Mouse (Mus musculus): ENCODE measurements around the gene Aaas. TPM values are rescaled to one million over a fixed set of nuclear protein-coding genes. Genes with fewer than 3 reads are reported as not detected.
"Not testable (repeated sequence)": the region's sequence is repeated elsewhere in the genome, so short reads cannot be mapped to it uniquely, and the experiment has no call there.

Gene Aaas
- total RNA-seq, 1 experiment from 2014 or later = 22.5 TPM

GRCm38 (mm10) chr15:102356501-102357325 lies 6.1 kb upstream of the Aaas start:
- no peak for DNase-seq

DNA sequence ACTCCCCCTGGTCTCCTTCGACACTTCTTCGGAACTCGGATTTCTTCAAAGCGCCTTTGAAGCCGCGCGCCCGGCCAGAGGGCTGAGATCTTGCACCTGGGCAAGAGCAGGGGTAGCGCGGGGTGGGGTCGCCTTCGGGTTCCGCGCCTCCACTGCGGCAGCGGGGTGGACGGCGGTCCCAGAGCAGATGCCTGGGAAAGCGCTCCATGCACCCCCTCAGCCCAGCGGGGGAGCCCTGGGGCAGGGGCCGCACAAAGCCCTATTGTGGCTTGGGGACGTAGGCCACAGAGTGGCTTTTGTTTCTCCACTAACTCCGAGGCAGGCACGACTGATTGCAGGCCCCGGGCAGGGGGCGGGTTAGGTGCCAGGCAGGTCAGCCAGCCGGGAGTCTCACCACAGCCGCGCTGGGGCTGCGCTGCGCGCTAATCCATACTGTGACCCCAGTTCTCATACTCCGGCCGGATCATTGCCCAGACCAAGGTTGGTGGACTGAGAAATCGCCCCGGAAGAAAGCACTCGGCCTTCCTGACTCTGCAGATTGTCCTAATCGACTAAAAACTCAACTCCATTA lies 5.4 kb upstream of the Aaas start:
- peak; percentile 24 for DNase-seq

DNA sequence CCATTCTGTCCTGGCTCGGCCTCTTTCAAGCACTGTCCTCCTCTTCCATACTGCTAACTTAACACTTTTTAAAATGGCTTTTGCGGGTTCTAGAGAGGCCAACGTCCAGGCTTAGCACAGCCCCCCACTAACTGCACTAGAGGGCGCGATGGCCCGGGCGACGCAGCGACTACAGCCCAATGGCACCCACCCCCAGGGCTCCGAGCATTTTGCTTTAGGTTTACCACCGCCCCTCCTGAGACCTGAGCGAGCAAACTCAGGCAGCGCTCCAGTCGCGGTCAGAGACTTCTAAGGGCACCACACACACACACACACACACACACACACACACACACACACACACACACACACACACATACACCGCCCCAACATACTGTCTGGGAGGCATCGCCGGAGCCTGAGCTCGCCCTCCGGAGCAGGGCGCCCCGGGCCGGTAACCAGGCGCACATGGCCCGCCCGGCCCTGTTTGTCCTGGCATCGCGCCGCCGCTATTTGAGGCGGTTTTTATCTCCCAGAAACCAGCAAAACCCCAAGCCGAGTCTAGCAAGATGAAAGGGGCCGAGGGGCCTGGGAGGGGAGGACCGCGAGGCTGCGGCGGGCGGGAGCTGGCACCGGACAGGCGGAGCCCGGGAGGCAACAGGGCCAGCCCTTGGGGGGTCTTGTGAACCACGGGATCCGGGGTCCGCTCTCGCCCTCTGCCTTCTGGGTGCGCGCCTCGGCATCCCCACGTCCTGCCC lies 4.7 kb upstream of the Aaas start:
- peak; percentile 67 for DNase-seq

DNA sequence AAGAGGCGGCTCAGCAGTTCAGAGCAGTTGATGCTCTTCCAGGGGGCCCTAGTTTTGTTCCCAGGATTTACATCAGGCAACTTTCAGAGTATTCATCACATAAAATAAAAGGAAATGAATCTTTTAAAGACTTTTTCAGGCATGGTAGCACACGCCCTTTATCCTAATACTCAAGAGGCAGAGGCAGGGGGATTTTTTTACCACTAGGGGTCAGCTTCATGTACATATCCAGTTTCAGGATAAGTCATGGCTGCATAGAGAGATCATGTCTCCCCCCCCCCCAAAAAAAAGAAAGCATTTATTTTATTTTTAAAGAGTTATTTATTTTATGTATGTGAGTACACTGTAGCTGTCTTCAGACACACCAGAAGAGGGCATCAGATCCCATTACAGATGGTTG lies 3.4 kb upstream of the Aaas start:
- DNase-seq = no peak

- peak; percentile 23 for DNase-seq
Observed at GRCm38 (mm10) chr15:102352177-102352576, 1.6 kb upstream of the Aaas start.

DNA sequence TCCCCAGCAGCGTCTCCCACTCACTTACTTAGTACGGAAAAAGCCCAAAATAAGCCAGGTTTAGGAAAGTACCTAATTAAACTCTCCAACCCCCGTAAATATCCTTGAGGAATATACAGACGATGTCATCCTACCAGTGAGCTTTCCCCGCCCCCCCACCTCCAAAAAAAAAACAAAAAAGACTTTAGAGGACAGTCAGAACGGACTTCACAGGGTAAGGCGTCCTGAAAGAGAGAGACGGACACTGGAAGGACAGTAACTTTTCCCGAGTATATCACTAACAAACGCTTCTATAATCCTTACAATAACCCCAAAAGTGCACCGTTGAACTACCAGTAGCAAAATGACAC lies 346 bp upstream of the Aaas start:
- DNase-seq = no peak

- DNase-seq = no peak
Observed at GRCm38 (mm10) chr15:102346444-102346843, 4.1 kb downstream of the Aaas start.

DNA sequence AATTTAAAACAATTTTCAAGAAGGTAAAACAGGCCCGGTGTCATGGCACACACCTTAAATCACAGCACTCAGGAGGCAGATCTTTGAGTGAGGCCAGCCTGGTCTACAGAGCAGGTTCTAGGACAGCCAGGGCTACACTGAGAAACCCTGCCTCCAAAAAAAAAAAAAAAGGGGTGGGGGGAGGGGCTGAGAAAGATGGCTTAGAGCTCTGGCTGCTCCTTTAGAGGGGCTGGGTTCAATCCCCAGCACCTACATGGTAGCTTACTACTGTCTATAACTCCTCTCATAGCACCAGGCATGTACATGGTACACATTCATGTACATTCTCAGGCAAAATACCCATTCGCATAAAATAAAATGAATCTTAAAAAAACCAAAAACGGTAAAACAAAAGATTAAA lies 6.1 kb downstream of the Aaas start:
- DNase-seq = no peak

DNA sequence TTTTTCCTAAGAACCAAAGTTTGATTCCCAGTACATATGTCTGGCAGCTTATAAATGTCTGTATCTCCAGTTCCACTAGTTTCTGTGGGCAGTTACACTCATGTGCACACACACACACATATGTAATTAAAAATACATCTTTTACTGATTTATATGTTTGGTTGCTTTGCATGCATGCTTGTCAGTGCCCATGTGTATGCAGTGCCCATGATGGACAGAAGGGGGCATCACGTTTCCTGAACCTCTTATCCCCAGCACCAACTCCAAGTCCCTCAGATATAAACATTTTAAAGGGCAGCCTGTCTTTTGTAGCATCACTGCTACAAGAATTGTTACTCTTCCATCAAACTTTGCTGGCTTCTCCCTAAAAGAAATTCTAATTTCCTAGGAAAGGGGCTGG lies 9.0 kb downstream of the Aaas start:
- peak; percentile 65 for DNase-seq

DNA sequence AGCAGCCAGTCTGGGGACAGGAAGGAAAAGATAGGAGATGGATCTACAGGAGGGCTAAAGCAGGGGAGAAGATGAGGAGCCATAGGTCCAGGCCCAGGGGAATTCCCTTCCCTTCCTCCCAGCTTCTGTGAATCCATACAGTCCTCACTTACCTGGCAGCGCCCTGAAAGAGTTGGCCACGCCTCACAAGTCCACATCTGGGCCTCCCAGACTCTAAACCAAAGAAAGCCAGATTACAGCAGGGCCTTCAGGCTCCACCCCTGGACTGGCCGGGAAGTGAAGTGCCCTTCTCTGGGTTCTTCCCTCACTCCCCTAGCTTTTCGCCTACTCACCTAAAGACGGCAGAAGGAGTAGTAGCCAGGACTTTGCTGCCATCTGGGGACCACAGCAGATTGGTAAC lies 11.0 kb downstream of the Aaas start:
- DNase-seq = no peak

- DNase-seq = no peak
Observed at GRCm38 (mm10) chr15:102336946-102337345, 13.6 kb downstream of the Aaas start.

DNA sequence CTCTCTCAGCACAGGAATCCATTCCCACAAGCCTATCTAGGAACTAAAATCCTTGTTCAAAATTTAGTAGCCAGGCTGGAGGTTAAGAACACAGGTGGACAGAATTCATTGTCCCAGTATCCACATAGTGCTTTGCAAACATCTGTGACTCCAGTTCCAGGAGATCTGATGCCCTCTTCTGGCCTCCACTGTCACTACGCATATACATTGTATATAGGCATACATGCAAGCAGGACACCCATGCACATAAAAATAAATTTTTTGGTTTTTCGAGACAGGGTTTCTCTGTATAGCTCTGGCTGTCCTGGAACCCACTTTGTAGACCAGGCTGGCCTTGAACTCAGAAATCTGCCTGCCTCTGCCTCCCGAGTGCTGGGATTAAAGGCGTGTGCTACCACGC lies 14.6 kb downstream of the Aaas start:
- DNase-seq = not testable (repeated sequence)

- no peak for DNase-seq
Observed at GRCm38 (mm10) chr15:102335254-102335653, 15.3 kb downstream of the Aaas start.

GRCm38 (mm10) chr15:102331610-102332015 lies 19.0 kb downstream of the Aaas start, which contains the start of gene Myg1:
Gene Myg1 (plus strand): TSS chr15:102331709.
- DNase-seq = peak; percentile 93

- no peak for DNase-seq
Observed at GRCm38 (mm10) chr15:102326892-102327291, 23.7 kb downstream of the Aaas start.

GRCm38 (mm10) chr15:102326022-102326576 lies 24.5 kb downstream of the Aaas start, which contains the start of gene Pfdn5:
Gene Pfdn5 (plus strand): TSS chr15:102326116.
- DNase-seq = peak; percentile 94

DNA sequence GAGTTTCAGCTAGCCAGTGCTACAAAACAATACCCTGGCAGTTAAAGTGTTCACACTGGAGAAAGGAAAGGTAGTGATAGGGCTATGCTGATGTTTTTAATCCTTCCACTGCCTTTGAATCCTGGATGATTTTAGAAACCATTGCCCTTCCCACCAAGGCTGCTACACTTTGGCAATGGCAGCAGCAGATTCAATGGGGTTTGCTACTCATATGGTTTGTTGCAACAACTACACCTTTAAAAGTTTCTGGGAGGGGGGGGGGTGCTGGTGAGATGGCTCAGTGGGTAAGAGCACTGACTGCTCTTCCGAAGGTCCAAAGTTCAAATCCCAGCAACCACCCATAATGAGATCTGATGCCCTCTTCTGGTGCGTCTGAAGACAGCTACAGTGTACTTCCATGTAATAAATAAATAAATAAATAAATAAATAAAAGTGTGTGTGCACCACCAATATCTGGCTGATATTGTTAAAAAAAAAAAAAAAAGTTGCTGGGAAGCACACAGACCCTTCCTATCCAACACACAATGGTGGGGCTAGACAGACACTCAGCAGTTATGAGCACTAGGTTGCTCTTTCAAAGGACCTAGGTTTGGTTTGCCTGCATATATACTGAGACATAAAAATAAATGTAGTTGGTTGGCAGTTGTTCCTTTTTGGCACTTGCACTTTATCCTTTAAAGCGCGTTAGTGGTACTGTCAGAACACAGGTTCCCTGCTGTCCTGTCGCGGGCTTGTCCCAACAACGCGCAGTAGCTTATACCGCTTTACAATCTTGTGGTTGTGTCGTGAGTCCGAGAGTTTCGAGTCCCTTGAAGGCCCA lies 25.7 kb downstream of the Aaas start:
- peak; percentile 35 for DNase-seq

DNA sequence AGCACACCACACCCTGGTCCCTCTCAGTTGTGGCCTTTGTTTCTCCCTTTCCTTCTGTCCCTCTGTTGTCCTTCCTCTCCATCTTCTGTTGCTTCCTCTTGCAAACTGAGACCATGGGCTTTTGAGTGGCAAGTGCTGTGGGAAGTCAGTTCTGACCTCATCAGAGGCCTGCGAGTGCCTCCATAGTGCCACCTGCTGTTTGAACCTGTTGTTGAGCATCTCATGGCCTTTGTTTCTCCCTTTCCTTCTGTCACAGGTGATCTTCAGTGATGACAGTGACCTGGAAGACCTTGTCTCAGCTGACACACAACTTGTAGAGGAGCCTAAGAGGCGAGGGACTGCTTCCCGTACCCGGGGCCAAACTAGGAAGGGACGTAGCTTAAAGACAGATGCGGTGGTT lies 34.3 kb downstream of the Aaas start:
- peak; percentile 75 for DNase-seq

DNA sequence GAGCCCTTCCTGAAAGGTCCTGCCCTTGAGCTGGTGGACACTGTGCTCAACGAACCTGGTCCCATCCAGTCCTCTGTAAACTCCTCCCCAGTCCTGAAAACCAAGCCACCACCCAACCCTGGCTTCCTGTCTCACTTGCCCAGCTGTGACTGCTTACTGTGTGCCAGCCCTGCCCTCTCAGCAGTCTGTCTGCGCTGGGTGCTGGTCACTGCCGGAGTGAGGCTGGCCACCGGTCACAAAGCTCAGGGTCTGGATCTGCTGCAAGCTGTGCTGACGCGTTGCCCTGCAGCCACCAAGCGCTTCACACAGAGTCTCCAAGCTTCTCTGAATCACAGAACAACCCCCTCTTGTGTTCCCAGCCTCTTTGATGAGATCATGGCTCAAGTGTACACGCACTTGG lies 35.3 kb downstream of the Aaas start:
- DNase-seq = peak; percentile 29

DNA sequence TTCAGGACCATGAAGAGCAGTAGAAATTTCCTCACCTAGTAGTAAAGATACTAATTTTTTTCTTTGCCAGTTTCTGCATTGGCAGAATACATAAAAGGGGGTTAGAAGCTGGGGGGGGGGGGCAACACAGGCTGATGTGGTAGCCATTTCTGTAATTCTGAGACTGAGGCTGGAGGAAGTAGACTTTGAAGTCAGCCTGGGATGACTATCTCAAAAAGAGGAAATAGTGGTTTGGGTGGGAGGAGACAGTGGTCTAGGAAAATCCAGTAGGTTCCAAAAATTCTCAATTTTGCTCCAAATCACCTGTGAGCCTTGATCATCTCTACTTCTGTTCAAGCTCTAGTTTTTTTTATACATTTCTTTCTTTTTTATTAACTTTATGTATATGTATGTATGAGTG lies 39.1 kb downstream of the Aaas start:
- DNase-seq = no peak

DNA sequence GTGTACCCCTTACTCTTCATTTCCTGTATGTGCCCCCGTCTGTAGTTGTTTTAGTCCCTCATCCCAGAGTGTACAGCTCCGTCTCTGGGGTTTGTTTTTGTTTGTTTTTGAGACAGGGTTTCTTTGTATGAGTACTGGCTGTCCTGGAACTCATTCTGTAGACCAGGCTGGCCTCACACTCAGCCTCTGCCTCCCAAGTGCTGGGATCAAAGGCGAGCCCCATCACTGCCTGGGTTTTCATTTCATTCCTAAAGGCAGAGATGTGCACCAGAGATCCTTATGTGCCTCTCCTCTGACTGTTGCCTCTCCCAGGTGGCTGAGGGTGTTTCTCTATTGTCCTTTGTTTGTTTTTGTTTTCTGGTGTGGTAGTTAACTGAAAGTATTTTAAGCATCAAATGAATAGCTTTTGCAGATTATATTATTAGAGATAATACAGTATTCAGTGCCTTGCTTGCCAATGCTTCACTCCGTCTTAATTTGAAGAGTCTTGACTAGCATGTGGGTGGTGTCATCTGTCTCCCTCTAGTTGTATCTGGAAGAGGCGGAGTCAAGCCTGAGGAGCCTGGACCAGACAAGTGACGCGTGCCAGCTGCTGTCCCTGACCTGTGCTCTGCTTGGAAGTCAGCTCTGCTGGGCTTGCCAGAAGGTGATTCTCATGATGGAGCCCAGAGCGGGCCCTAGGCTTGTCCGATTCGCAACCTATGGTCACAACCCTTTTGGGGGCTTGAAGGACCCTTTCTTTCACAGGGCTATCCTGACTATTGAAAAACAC lies 40.3 kb downstream of the Aaas start:
- peak; percentile 56 for DNase-seq

Measured in adrenal gland, postnatal 14 days (tissue).